Mouse (Mus musculus) limb, embryonic 15.5 days (tissue): ENCODE measurements around the gene Tor1a. TPM values are rescaled to one million over a fixed set of nuclear protein-coding genes. Genes with fewer than 3 reads are reported as not detected.

ENCODE experiments used
- ATAC-seq: fragments of 200-750 bp; cut with Nextera tagmentation; 2 replicates; pipeline ENCODE4 v1.8.0; 2017; ENCODE audit warnings: low read depth, moderate TSS enrichment; ENCODE audit not compliant: insufficient number of reproducible peaks, low FRiP score, low TSS enrichment
- H3K27ac ChIP-seq: fragments of 300-500 bp; sonication (generic); 2 replicates; pipeline ENCODE4 v1.5.1; 2015; ENCODE audit warnings: moderate library complexity, mild to moderate bottlenecking, inconsistent platforms
- H3K27me3 ChIP-seq: fragments of 300-500 bp; sonication (generic); 2 replicates; pipeline ENCODE4 v1.6.1; 2015; ENCODE audit warnings: inconsistent platforms
- H3K36me3 ChIP-seq: fragments of 300-500 bp; sonication (generic); 2 replicates; pipeline ENCODE4 v1.6.1; 2015; ENCODE audit warnings: inconsistent platforms
- H3K4me1 ChIP-seq: fragments of 300-500 bp; sonication (generic); 2 replicates; pipeline ENCODE4 v1.6.1; 2015; ENCODE audit warnings: inconsistent platforms
- H3K4me2 ChIP-seq: fragments of 300-500 bp; sonication (generic); 2 replicates; pipeline ENCODE4 v1.6.1; 2015; ENCODE audit warnings: mild to moderate bottlenecking, inconsistent platforms
- H3K4me3 ChIP-seq: fragments of 300-500 bp; sonication (generic); 2 replicates; pipeline ENCODE4 v1.5.1; 2015; ENCODE audit warnings: mild to moderate bottlenecking, inconsistent platforms
- H3K9ac ChIP-seq: fragments of 300-500 bp; sonication (generic); 2 replicates; pipeline ENCODE4 v1.6.1; 2015; ENCODE audit warnings: inconsistent platforms
- H3K9me3 ChIP-seq: fragments of 300-500 bp; sonication (generic); 2 replicates; pipeline ENCODE4 v1.6.1; 2016; ENCODE audit warnings: inconsistent platforms
- WGBS: fragments of 180-500 bp; shearing (Covaris S2); methylation state at CpG from one replicate; pipeline ENCODE4 v1.1.7; 2015; 5-methylcytosine and 5-hydroxymethylcytosine counted together
- polyA plus RNA-seq: library from polyadenylated mRNA; unstranded; fragments of >200 nt; fragmentation: Nextera tagmentation; extraction: Ambion mirVana; gene quantifications from 2 replicates; pipeline ENCODE4 v1.2.1, GENCODE M21; 2015

The Tor1a gene
- polyA plus RNA-seq, 1 experiment from 2014 or later = 78.6 TPM

GRCm38 (mm10) chr2:30915376-30915775, 52.4 kb downstream of the Tor1a start:
- WGBS = 80% methylated on average over 5 of the region's 5 CpGs
- no peak overlapping the region for H3K9ac ChIP-seq
- H3K4me2 ChIP-seq = no peak overlapping the region
- H3K4me3 ChIP-seq = no peak overlapping the region
- H3K36me3 ChIP-seq = no peaks in the 10 kb centered on the region
- ATAC-seq = no peak
- peaks cover 28% of the 10 kb centered on the region for H3K4me1 ChIP-seq
- no peaks in the 10 kb centered on the region for H3K9me3 ChIP-seq
- H3K27me3 ChIP-seq = no peaks in the 10 kb centered on the region
- no peak overlapping the region for H3K27ac ChIP-seq

GRCm38 (mm10) chr2:30914836-30915235, 52.9 kb downstream of the Tor1a start:
- no peak for ATAC-seq
- H3K36me3 ChIP-seq = no peaks in the 10 kb centered on the region
- no peak overlapping the region for H3K27ac ChIP-seq

DNA sequence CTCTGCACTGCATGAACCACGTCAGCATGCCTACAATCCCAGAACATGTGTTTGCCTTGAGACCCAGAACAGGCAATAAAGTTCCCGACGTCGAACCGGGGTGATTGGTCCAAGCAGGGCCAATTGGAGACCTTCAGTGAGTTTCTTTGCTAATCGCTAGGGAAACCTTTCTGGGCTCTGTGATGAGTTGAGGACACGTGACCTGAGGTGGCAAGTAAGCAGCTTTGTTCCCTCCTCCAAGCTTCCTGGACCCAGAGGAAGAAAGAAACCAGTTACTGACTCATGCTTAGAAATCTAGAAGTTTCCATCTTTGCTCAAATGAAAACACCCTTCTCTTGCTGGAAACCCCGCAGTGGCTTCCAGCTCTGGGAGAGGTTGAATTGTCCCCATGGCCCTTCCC, 54.7 kb downstream of the Tor1a start:
- H3K27me3 ChIP-seq = no peaks in the 10 kb centered on the region
- no peaks in the 10 kb centered on the region for H3K9me3 ChIP-seq
- WGBS = 69% methylated on average over 8 of the region's 8 CpGs
- H3K36me3 ChIP-seq = no peaks in the 10 kb centered on the region
- no peak overlapping the region for H3K4me3 ChIP-seq
- no peak overlapping the region for H3K9ac ChIP-seq
- no peak overlapping the region for H3K27ac ChIP-seq
- no peak for ATAC-seq
- H3K4me1 ChIP-seq = peaks cover 13% of the 10 kb centered on the region
- no peak overlapping the region for H3K4me2 ChIP-seq

More at GRCm38 (mm10) chr2:30914836-30915235, 52.9 kb downstream of the Tor1a start:
- H3K27me3 ChIP-seq = no peaks in the 10 kb centered on the region
- no peak overlapping the region for H3K4me2 ChIP-seq
- peaks cover 28% of the 10 kb centered on the region for H3K4me1 ChIP-seq
- 42% methylated on average over 3 of the region's 3 CpGs for WGBS
- no peak overlapping the region for H3K9ac ChIP-seq
- no peak overlapping the region for H3K4me3 ChIP-seq
- no peaks in the 10 kb centered on the region for H3K9me3 ChIP-seq

GRCm38 (mm10) chr2:30912291-30912773, 55.4 kb downstream of the Tor1a start:
- H3K27me3 ChIP-seq = no peaks in the 10 kb centered on the region
- WGBS = 46% methylated on average over 4 of the region's 4 CpGs
- peaks cover 7% of the 10 kb centered on the region; the same call in 1 of the 2 replicates for H3K4me1 ChIP-seq
- no peaks in the 10 kb centered on the region for H3K9me3 ChIP-seq
- no peak overlapping the region for H3K9ac ChIP-seq
- H3K4me3 ChIP-seq = no peak overlapping the region
- H3K27ac ChIP-seq = no peak overlapping the region
- H3K4me2 ChIP-seq = no peak overlapping the region
- H3K36me3 ChIP-seq = no peaks in the 10 kb centered on the region
- ATAC-seq = no peak

Other genes starting within 250 kb of the Tor1a start
- 2.4 and 3.1 TPM in 2 replicates for gene 1700001O22Rik, start 164.3 kb downstream of the Tor1a start, polyA plus RNA-seq
- gene Ntmt1, start 160.1 kb downstream of the Tor1a start, polyA plus RNA-seq = 86.3 and 89.5 TPM in 2 replicates
- gene Asb6, start 137.6 kb downstream of the Tor1a start, polyA plus RNA-seq = 32.8 and 34.4 TPM in 2 replicates
- 47.6 and 65.0 TPM in 2 replicates for gene Prrx2, start 133.0 kb downstream of the Tor1a start, polyA plus RNA-seq
- 27.6 and 35.3 TPM in 2 replicates for gene Ptges, start 38.1 kb downstream of the Tor1a start, polyA plus RNA-seq
- 38.5 and 40.4 TPM in 2 replicates for gene Tor1b, start 15.0 kb downstream of the Tor1a start, polyA plus RNA-seq
- gene BC005624, start 14.3 kb upstream of the Tor1a start, polyA plus RNA-seq = 53.5 and 58.2 TPM in 2 replicates
- gene Usp20, start 14.3 kb upstream of the Tor1a start, polyA plus RNA-seq = 24.0 and 31.2 TPM in 2 replicates
- 27.1 and 27.5 TPM in 2 replicates for gene Fnbp1, start 174.1 kb upstream of the Tor1a start, polyA plus RNA-seq
- gene Gpr107, start 184.4 kb upstream of the Tor1a start, polyA plus RNA-seq = 41.9 and 42.3 TPM in 2 replicates